Mouse (Mus musculus) heart, embryonic 12.5 days (tissue): ENCODE results near the gene Cacnb4. TPM values are rescaled to one million over a fixed set of nuclear protein-coding genes. Genes with fewer than 3 reads are reported as not detected.

ENCODE experiments used
- ATAC-seq: fragments of 200-750 bp; cut with Nextera tagmentation; 2 replicates; pipeline ENCODE4 v1.8.0; 2017; ENCODE audit warnings: moderate TSS enrichment, moderate library complexity; ENCODE audit not compliant: insufficient number of reproducible peaks, low FRiP score
- H3K27ac ChIP-seq: fragments of 300-500 bp; sonication (generic); 2 replicates; pipeline ENCODE4 v1.5.1; 2016; ENCODE audit warnings: mild to moderate bottlenecking, moderate library complexity; ENCODE audit not compliant: poor library complexity, severe bottlenecking
- H3K27me3 ChIP-seq: fragments of 300-500 bp; sonication (generic); replicated peaks from 2 replicates; pipeline ENCODE4 v1.6.1; 2016; ENCODE audit warnings: mild to moderate bottlenecking, moderate library complexity
- H3K36me3 ChIP-seq: fragments of 300-500 bp; sonication (generic); 2 replicates; pipeline ENCODE4 v1.6.1; 2016; ENCODE audit warnings: mild to moderate bottlenecking, moderate library complexity
- H3K4me1 ChIP-seq: fragments of 300-500 bp; sonication (generic); replicated peaks from 2 replicates; pipeline ENCODE4 v1.6.1; 2016; ENCODE audit warnings: mild to moderate bottlenecking
- H3K4me2 ChIP-seq: fragments of 300-500 bp; sonication (generic); 2 replicates; pipeline ENCODE4 v1.6.1; 2016; ENCODE audit warnings: mild to moderate bottlenecking, moderate library complexity
- H3K4me3 ChIP-seq: fragments of 300-500 bp; sonication (generic); 2 replicates; pipeline ENCODE4 v1.5.1; 2016; ENCODE audit warnings: mild to moderate bottlenecking
- H3K9ac ChIP-seq: fragments of 300-500 bp; sonication (generic); 2 replicates; pipeline ENCODE4 v1.6.1; 2016; ENCODE audit warnings: mild to moderate bottlenecking, moderate library complexity
- H3K9me3 ChIP-seq: fragments of 300-500 bp; sonication (generic); replicated peaks from 2 replicates; pipeline ENCODE4 v1.6.1; 2016; ENCODE audit warnings: mild to moderate bottlenecking, moderate library complexity
- WGBS: fragments of 180-500 bp; shearing (Covaris S2); methylation state at CpG from one replicate; pipeline ENCODE4 v1.1.7; 2016; 5-methylcytosine and 5-hydroxymethylcytosine counted together
- polyA plus RNA-seq: library from polyadenylated mRNA; unstranded; fragments of >200 nt; fragmentation: Nextera tagmentation; extraction: Ambion mirVana; gene quantifications from 2 replicates; pipeline ENCODE4 v1.2.1, GENCODE M21; 2016

The Cacnb4 gene
- polyA plus RNA-seq, 1 experiment from 2014 or later, result 0.41 TPM

GRCm38 (mm10) chr2:52523056-52523715, 153.4 kb downstream of the Cacnb4 start:
- H3K27ac ChIP-seq, result no peak overlapping the region
- H3K9me3 ChIP-seq, result no peaks in the 10 kb centered on the region
- WGBS, result 88% methylated on average over 7 of the region's 7 CpGs
- H3K4me1 ChIP-seq, result no peaks in the 10 kb centered on the region
- H3K9ac ChIP-seq, result no peak overlapping the region
- no peak overlapping the region for H3K4me2 ChIP-seq
- H3K4me3 ChIP-seq, result no peak overlapping the region
- ATAC-seq, result no peak
- H3K27me3 ChIP-seq, result 0 out of 2 replicates have a peak, but pooled peaks cover 3% of the 10 kb centered on the region
- H3K36me3 ChIP-seq, result no peaks in the 10 kb centered on the region

- Histone ChIP-seq H3K27me3 (0 out of 2 replicates have a peak, but pooled peaks cover 4% of the 10 kb centered on the region), H3K4me2 (no peak overlapping the region), H3K4me1 (no peaks in the 10 kb centered on the region), H3K9ac (no peak overlapping the region), H3K36me3 (no peaks in the 10 kb centered on the region), H3K27ac (no peak overlapping the region), H3K9me3 (no peaks in the 10 kb centered on the region), H3K4me3 (no peak overlapping the region)
- 76% methylated on average over 1 of the region's 1 CpGs for WGBS
- no peak for ATAC-seq
These were observed 155.6 kb downstream of the Cacnb4 start for GRCm38 (mm10) chr2:52521012-52521411.

DNA sequence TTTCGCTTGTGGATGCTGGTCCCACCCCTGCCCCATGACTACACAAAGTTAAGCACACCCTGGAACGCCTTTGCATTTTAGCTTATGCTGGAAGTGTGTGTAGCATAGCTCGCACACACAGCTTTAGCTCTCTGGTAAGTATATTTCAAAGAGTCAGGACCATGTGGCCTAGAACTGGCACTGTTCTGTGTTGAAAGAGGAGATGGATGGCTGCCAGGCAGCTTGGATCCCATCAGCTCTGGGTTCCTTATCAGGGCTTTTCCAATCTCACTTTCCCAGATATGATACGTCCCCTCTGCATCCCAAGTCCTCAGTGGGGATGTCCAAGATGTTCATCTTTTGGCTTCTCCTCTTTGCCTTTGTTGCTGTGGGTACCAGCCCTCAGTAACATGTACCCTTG, 157.9 kb downstream of the Cacnb4 start:
- ATAC-seq, result no peak
- Histone ChIP-seq H3K4me1 (no peaks in the 10 kb centered on the region), H3K9me3 (no peaks in the 10 kb centered on the region), H3K27me3 (0 out of 2 replicates have a peak, but pooled peaks cover 4% of the 10 kb centered on the region), H3K27ac (no peak overlapping the region), H3K36me3 (no peaks in the 10 kb centered on the region), H3K4me3 (no peak overlapping the region), H3K4me2 (no peak overlapping the region), H3K9ac (no peak overlapping the region)
- WGBS, result 71% methylated on average over 4 of the region's 4 CpGs

DNA sequence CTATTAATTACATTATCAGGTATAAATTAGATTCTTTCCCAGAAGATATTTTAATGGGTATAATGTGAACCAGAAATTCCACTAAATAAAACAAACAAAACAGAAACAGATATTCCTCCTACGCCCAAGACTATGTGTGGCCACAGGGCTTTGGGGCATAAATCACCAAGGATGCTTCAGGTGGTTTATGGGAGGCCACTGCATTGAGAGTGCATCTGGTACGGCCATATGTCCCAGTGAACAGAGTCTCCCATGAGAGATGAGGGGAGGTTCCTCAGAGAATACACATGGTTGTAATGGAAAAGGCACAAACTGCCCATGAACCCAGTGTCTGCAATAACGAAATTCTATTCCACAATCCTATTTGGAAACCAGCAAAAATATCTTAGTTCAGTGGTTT, 160.1 kb downstream of the Cacnb4 start:
- Histone ChIP-seq H3K27me3 (0 out of 2 replicates have a peak, but pooled peaks cover 4% of the 10 kb centered on the region), H3K4me1 (no peaks in the 10 kb centered on the region), H3K27ac (no peak overlapping the region), H3K9ac (no peak overlapping the region), H3K9me3 (no peaks in the 10 kb centered on the region), H3K36me3 (no peaks in the 10 kb centered on the region), H3K4me3 (no peak overlapping the region), H3K4me2 (no peak overlapping the region)
- 81% methylated on average over 3 of the region's 3 CpGs for WGBS
- ATAC-seq, result no peak

DNA sequence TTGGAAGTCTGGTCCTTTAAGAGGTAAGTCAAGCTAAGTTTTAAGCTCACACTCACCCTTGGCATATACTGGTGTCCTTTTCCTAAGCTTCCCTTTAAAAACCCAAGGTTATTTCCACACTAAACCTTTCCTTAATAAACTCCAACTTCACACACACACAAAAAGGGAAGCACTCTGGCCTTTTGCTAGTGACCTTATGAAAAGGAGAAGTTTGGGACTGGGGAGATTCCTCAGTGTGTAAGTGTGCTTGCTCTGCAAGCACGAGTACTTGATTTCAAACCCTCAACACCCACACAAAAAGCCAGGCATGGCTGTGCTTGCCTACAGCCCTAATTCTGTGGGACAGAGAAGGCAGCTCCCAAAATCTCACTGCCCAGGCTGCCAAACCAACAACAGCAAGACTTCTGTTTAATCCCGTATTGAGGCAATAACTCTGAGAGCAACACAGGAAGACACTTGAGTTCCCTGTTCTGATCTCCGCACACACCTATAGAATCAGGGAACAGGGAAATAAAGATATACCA, 163.7 kb downstream of the Cacnb4 start:
- no peak overlapping the region for H3K4me3 ChIP-seq
- H3K4me1 ChIP-seq, result no peaks in the 10 kb centered on the region
- WGBS, result 72% methylated on average over 3 of the region's 3 CpGs
- no peaks in the 10 kb centered on the region for H3K36me3 ChIP-seq
- H3K27ac ChIP-seq, result no peak overlapping the region
- no peak overlapping the region for H3K9ac ChIP-seq
- 0 out of 2 replicates have a peak, but pooled peaks cover 12% of the 10 kb centered on the region for H3K27me3 ChIP-seq
- no peak for ATAC-seq
- no peaks in the 10 kb centered on the region for H3K9me3 ChIP-seq
- H3K4me2 ChIP-seq, result no peak overlapping the region

DNA sequence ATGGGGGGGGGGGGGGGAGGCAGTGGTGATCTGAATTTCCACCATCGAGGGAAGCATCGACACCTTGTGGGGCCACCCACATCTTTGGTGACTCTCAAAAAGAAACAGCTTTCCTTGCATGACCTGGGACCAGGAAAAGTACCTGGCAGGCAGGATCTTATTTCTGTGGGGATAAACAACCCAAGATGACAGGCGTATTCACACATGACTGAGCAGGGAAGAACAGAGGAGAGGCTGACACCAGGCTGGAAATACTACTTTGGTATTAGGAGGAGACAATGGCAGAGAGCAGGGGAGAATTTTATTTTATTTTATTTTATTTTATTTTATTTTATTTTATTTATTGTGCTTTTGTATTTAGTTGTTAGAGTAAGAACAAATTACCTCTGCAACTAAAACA, 164.4 kb downstream of the Cacnb4 start:
- Histone ChIP-seq H3K9me3 (no peaks in the 10 kb centered on the region), H3K9ac (no peak overlapping the region), H3K27me3 (0 out of 2 replicates have a peak, but pooled peaks cover 12% of the 10 kb centered on the region), H3K4me3 (no peak overlapping the region), H3K4me2 (no peak overlapping the region), H3K36me3 (no peaks in the 10 kb centered on the region), H3K27ac (no peak overlapping the region), H3K4me1 (no peaks in the 10 kb centered on the region)
- 77% methylated on average over 3 of the region's 3 CpGs for WGBS
- no peak for ATAC-seq

- Histone ChIP-seq H3K4me2 (no peak overlapping the region), H3K9ac (no peak overlapping the region), H3K27ac (no peak overlapping the region), H3K27me3 (0 out of 2 replicates have a peak, but pooled peaks cover 12% of the 10 kb centered on the region), H3K4me3 (no peak overlapping the region), H3K36me3 (no peaks in the 10 kb centered on the region), H3K9me3 (no peaks in the 10 kb centered on the region), H3K4me1 (no peaks in the 10 kb centered on the region)
- 55% methylated on average over 13 of the region's 13 CpGs for WGBS
- no peak for ATAC-seq
These were observed 164.8 kb downstream of the Cacnb4 start for GRCm38 (mm10) chr2:52511799-52512198.

DNA sequence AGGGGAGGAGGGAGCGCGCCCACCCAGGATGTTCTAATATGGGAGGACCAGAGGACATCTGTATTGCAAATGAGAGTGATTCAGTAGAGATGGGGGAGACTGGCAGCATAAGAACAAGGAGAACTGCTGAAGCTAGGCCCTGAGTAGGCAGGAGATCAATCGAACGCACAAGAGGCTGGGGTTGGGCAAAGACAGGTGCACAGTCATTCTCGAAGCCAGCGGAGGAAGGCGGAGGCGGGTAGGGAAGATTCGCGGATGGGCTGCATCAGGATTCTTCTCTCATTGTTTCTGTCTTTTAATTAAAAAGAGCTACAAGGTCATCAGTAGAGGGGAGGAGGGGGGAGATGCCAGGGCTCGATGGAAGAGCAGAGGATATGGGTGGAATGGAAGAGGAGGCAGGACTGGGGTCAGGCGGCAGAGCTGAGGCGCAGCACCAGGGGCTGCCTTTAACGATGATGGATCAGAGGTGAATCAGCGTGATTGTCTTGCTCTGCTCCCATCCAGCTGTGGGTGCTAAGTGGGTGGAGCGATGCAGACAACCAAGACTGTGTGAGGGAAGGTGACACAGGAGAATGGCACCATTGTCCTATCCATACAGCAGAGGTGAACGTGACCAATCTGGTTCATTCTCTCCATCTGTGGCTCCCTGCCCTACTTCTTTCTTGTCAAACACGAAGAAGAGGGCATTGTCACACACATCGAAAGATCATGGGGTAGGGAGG, 166.7 kb downstream of the Cacnb4 start:
- Histone ChIP-seq H3K4me2 (no peak overlapping the region), H3K9ac (no peak overlapping the region), H3K4me3 (no peak overlapping the region), H3K9me3 (no peaks in the 10 kb centered on the region), H3K36me3 (no peaks in the 10 kb centered on the region), H3K4me1 (no peaks in the 10 kb centered on the region), H3K27ac (no peak overlapping the region), H3K27me3 (0 out of 2 replicates have a peak, but pooled peaks cover 8% of the 10 kb centered on the region)
- ATAC-seq, result no peak
- WGBS, result 74% methylated on average over 19 of the region's 19 CpGs

DNA sequence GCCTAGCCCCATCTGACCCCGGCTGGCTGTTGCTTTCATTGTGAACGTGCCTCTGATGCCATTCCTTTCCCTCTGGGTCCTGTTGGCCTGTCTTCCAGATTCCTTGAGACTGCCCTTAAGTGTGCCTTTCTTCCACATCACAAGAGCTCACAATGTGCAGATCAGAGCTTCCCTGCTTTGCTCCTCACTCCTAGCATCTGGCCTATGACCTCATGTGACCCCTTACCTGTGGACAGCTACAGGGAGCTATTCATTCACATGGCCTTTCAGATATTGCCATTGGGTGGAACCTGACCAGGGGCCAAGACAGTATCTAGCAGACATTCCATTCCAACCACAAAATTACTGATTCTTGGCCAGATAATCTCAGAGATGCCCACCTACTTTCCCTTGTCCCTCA, 171.5 kb downstream of the Cacnb4 start:
- no peak overlapping the region for H3K4me2 ChIP-seq
- H3K27me3 ChIP-seq, result 0 out of 2 replicates have a peak, but pooled peaks cover 3% of the 10 kb centered on the region
- H3K27ac ChIP-seq, result no peak overlapping the region
- 83% methylated on average over 2 of the region's 2 CpGs for WGBS
- H3K4me3 ChIP-seq, result no peak overlapping the region
- no peak overlapping the region for H3K9ac ChIP-seq
- no peaks in the 10 kb centered on the region for H3K4me1 ChIP-seq
- H3K9me3 ChIP-seq, result peaks cover 2% of the 10 kb centered on the region; the same call in 1 of the 2 replicates
- H3K36me3 ChIP-seq, result no peaks in the 10 kb centered on the region
- ATAC-seq, result no peak

- H3K4me3 ChIP-seq, result no peak overlapping the region
- 83% methylated on average over 3 of the region's 3 CpGs for WGBS
These were observed 171.9 kb downstream of the Cacnb4 start for GRCm38 (mm10) chr2:52504762-52505161.

GRCm38 (mm10) chr2:52499849-52500262, 176.8 kb downstream of the Cacnb4 start:
- Histone ChIP-seq H3K27ac (no peak overlapping the region), H3K4me1 (0 out of 2 replicates have a peak, but pooled peaks cover 5% of the 10 kb centered on the region), H3K4me2 (no peak overlapping the region), H3K4me3 (no peak overlapping the region), H3K27me3 (no peaks in the 10 kb centered on the region), H3K9me3 (peaks cover 2% of the 10 kb centered on the region; the same call in 1 of the 2 replicates), H3K9ac (no peak overlapping the region), H3K36me3 (no peaks in the 10 kb centered on the region)
- 76% methylated on average over 6 of the region's 6 CpGs for WGBS
- no peak for ATAC-seq

More at GRCm38 (mm10) chr2:52504762-52505161, 171.9 kb downstream of the Cacnb4 start:
- no peak overlapping the region for H3K9ac ChIP-seq
- 0 out of 2 replicates have a peak, but pooled peaks cover 4% of the 10 kb centered on the region for H3K4me1 ChIP-seq
- H3K27me3 ChIP-seq, result no peaks in the 10 kb centered on the region
- no peak overlapping the region for H3K27ac ChIP-seq
- ATAC-seq, result no peak
- peaks cover 2% of the 10 kb centered on the region; the same call in 1 of the 2 replicates for H3K9me3 ChIP-seq
- H3K4me2 ChIP-seq, result no peak overlapping the region
- H3K36me3 ChIP-seq, result no peaks in the 10 kb centered on the region
